Mouse (Mus musculus): ENCODE measurements around the gene Cit.

Cit gene

DNA sequence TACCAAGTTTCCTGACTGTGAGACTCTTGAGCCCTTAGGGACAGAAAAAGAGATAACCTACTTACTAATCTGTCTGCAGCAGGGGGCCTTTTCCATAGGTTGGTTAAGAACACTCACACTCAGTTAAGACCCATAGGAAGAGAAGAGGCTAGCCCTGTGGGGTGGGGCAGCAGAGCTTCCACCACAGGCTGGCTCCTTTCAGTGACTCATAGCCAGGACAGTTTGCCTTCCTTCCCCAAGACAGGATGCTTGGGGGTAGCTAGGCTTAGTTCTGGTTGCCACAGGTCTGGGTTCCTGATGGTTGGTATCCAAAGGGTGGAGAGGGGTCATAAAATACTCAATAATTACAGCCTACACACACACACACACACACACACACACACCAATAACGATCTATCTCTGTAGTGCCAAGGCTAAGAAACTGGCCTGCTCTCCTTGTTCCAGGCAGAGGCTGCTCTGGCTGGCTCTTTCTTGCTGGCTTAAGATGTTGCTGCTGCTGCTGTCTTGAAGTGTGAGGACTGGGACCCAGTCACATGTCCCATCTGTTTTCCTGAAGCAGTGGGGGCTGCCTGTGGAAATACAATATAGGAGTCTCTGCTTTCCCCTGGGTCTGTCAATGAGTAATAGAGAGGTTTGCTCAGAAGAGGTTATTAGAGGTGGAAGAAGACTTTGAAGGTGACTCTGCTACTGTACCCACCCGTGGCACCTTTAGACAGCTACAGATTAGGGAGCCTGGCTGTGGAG is 165.0 kb downstream of the Cit start:
- DNase-seq (ENCODE audit: low spot score in 2 of 2), result no peak

DNA sequence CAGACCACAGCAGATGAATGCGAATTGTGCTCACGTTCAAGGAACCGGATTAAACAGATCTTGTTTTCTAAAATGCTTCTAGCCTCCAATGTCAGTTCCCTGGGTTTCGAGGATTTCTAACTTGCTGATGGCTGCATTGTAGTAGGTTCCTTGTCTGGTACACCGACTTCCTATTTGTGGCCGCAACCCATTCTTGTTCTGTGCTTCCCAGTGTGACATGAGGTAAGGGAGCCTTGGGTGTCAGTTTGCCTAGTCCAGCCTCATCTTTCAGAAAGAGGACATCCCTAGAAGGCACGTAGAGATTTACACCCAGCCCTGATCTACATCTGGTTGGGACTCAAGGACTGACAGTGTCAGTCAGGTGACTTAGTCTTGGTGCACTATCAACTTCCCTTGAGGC is 166.6 kb downstream of the Cit start:
- no peak for DNase-seq (ENCODE audit: low spot score in 2 of 2)

DNA sequence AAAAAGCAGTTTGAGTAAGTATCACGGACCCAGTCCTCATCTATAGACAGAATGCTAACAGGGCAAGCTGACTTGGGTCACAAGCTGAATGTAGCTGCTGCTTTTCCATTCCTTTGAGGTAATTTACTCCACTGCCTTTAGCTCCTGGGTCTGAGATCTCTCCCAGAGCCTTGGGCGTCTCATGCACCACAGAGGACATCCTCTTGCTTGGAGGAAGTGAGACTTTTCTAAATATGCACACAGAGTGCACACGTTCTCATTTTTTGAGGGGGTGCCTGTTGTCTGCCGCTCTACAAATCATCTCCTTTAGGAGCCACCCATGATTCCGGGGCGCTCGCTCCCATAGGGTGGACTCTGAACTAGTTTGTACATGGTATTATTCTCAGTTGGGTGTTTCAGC is 167.4 kb downstream of the Cit start:
- DNase-seq (ENCODE audit: low spot score in 2 of 2), result no peak

DNA sequence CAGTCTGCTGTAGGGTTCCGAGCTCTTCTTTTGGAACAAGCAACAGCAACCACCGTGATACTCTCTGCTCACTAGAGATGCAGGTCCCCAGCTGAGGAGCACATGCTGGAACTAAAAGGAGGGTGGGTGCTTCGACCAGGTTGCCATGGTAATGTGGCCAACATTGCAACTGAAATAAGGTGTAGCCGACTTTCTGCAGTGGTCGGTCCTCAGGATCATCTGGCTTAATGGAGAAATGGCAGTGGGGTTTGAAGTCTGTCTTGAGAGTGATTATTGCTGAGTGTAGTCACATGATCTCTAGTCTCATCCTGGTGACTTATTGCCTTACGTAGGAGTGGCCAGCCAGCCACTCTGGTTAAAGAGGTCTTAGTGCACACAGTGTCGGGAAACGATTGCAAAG is 168.7 kb downstream of the Cit start:
- DNase-seq (ENCODE audit: low spot score in 2 of 2), result no peak

DNA sequence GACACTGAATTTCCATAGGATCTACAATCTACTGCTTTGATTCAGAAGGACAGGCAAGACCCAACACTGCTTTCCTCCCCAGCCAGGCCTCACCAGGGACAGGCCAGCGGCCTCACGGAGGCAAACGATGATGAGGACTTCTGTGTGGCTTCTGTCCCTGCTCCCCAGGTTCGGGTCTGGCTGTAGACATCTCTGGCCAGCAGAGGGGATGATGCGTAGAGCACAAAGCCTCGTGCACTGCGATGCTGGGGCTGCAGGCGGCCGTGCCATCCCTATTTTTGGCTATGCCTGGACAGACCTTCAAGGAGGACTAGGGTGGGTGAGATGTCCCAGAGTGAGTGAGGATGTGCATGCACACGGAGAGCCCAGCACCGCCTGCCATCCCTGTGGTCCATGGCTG is 169.2 kb downstream of the Cit start:
- no peak for DNase-seq (ENCODE audit: low spot score in 2 of 2)

DNA sequence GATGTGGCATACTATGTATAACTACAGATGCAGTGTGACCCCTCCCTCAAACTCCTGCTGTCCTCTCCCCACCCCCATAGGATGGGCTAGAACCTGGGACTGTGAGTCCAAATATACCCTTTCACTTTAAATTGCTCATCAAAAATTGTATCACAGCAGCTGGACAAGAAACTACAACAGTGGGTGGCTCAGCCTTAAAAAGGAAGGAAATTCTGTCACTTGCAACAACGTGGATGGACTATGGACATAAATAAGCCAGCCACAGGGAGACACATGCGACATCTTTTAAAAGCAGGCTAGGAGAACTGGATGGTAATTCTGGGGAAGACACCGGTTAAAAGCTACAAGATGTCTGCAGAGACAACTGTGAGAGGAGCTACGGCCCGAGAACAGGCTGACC is 171.5 kb downstream of the Cit start:
- no peak for DNase-seq (ENCODE audit: low spot score in 2 of 2)

DNA sequence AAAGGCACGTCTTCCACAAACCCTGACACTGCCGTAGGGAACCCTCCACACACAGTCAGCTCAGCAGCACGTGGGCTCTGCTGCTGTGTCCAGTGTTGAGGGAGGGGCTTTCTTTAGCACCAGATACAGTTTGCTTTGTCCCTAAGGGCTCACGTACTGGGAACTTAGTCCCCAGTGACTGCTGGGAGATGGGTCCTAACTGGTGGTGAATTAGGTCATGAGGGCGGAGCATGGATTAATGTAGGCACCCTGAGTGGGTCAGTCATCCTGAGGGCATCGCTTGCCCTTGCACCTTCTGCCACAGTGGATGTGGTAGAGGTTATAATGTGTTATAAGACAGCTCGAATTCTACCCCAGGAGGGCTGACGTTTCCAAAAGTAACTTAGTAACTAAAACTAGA is 172.3 kb downstream of the Cit start:
- DNase-seq (ENCODE audit: low spot score in 2 of 2), result no peak

DNA sequence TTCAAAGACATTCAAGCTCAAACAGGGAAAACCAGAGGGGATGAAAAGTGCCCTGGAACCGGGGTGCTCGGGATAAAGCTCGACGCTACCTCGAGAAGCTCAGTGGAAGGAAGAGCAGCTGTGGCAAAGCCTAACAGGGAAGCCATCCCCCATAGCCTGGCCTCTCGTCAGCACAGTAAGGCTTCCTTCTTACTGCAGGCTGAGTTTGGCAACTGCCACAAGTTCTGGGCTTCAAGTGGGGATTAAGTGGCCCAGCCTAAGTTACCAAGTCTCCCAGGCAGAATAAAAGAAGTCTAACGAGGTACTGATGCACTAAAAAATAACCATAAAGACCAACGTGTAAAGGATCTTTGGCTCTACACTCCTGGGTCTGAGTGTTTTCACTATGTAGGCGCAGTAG is 173.1 kb downstream of the Cit start:
- no peak for DNase-seq (ENCODE audit: low spot score in 2 of 2)

DNA sequence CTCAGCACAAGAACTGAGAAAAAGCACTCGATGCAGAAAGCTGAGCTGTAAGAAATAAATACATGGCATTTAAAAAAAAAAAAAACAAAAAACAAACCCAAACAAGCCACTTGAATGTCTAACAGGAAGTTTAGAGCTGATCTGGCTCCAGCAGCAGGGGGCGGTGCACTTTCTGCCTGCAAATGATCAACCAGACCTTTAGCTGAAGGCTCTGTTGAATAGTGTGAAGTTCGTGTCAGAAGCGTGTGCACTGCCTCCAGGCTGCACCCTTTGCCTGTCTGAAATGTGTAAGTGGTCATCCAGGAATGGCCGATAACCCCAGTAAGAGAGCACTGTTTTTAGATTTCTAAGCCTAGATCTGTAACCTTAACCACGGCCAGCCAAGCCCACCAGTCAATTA is 173.7 kb downstream of the Cit start:
- no peak for DNase-seq (ENCODE audit: low spot score in 2 of 2)

DNA sequence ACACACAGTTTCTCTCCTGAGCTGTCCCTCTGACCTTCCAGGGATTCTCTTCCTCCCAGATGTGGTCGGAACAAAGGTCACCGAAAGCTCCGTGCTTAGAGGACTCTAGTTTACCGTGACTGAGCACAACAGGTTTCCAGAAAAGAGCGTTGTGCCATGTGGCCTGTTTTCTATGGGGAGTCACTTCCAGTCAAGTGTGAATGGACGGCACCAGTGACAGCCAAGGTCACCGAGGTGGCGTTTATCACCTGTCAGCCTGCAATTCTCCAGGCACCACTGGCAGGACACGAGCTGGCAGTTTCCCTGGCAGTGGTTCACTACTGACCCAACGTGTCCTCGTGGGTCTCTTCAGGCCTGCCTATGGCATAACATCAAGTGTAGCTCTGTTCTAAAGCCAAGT is 174.3 kb downstream of the Cit start:
- DNase-seq (ENCODE audit: low spot score in 2 of 2), result no peak

DNA sequence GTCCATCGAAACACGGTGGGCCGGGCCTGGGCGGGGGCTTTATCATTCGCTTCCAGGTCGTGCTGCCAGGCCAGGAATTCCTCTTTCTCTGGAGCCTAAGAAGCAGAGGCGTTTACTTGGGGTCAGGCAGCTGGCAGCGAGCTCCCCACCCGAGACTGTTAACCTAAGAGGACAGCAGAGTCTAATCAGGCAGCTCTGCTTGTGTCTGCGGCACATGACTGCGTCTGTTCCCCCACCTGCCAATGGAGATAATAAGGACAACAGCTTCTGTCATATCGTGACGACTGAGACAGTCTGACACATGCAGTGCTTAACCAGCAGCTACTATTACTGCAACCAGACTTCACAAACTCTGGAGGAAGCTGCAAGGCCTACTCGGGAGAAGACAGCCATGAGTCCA is 176.5 kb downstream of the Cit start:
- DNase-seq (ENCODE audit: low spot score in 2 of 2), result no peak

DNA sequence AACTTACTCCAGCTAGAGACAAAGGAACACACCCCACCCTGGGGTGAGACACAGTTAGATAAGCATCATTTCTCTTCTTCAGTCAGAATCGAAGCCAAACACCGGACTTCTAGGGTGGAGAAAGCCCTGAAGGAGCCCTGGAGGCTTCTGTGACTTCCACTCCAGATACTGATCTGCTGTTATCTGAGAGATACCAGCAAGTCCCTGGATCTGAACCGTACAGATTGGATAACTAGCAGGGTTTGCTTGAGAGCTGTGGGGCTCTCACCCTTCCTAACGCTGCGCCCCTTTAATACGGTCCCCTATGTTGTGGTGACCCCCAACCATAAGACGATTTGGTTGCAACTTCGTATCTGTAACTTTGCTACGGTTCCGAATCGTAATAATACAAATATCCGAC is 177.1 kb downstream of the Cit start:
- DNase-seq (ENCODE audit: low spot score in 2 of 2), result no peak

DNA sequence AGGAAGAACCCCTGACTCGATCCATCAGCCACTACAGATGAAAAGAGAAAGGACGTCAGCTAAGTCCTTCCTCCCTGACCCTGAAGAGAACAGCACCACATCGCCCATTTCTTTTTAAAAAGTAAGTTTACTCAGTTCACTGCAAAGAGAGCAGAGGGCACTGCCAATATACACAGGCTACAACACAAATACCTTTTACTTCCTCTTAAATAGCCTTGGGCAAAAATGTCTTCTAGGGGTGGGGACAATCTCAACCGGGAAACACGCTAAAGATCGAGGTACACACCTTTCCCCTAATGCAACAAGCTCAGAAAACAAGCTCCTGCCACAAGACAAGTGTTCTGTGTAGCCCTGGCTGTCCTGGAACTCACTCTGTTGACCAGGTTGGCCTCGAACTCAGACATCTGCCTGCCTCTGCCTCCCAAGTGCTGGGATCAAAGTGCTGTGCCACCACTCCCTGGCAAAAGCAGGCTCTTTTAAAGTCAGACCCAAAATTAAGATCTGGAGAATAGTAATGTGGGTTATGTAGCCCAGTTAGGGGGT is 177.7 kb downstream of the Cit start:
- DNase-seq (ENCODE audit: low spot score in 2 of 2), result peak; percentile 30

DNA sequence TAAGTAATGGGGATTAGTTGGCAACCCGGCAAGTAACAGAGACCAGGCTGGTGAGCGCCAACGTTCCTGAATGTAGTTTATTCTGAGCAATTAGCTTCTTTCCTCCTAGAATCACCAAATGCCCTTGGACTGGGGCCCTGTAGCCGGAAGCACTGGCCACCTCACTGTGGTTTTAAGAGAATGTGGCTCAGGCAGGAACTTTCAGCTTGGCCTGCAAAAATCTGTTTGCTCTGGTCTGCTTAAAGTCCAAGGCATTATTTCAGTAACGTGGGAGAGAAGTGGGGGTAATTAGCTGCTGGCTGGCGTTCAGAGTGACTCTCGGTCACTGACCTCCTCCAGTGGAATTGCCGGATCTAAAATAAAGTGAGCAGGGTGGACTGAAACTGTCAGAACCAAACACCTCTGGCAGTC is 178.2 kb downstream of the Cit start:
- no peak for DNase-seq (ENCODE audit: low spot score in 2 of 2)

DNA sequence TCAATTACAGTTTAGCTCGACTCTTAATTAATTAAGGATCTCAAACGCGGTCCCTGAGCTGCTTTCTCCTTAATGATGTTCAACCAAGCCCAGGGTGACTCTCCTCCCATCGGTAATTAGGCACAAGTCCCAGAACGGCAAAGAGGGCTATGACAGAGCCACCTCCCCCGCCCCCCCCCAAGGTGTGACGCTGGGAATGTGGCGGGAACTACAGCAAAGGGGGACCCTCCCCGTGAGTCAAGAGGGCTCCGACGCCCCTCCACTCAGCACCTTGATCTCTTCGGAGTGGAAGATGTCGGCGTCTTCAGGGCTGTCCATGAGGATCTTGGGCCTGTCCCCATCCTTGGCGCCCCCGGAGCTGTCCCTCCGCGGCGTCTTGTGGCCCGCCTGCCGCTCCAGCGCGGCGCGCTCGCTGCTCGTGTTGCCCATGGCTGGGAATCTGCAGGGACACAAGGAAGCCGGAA is 178.8 kb downstream of the Cit start:
- peak in 1 of 2 experiments; percentile 26 for DNase-seq (ENCODE audit: low spot score in 2 of 2)

DNA sequence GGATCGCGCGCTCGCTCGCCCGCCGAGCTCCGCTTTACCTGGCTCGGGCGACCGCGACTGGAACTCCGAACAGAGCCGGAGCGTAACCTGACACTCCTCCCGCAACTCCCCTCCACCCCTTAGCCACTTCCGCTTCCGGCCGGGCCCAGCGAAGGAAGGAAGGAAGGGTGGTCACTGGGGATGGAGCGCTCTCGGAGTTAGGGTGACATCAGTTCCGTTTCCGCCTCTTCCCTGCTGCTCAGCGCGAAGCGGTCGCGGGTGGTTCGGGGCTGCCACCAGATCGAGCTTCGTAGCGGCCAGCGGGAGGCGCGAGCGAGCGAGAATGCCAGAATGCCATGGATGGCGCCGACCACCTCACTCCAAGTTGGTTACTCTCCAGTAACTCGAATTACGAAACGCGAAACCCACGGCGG is 179.3 kb downstream of the Cit start, which contains the start of gene Prkab1:
TSS of gene Prkab1 (minus strand) at position 182 of the 413 bp plus-strand sequence.
- peak; percentile 85 to 94 for DNase-seq (ENCODE audit: low spot score in 2 of 2)

DNA sequence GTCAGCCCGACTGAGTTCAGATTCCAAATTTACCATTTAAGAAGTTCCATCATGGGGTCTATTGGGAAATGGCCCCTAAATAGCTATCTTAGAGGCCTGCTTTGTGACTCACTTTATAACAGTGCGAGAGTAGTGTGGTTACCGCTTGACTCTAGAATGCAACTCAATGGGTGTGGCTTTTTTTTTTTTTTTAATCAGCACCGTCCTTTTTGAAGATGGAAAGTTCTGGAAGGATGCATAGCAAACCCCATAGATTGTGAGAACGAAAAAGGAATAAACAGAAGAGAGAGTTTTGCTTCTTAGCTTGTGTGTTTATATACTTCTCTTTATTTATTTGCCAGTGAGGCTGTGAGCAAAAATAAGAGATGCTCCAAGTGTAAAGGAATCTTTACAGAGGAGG is 181.0 kb downstream of the Cit start:
- DNase-seq (ENCODE audit: low spot score in 2 of 2), result no peak

DNA sequence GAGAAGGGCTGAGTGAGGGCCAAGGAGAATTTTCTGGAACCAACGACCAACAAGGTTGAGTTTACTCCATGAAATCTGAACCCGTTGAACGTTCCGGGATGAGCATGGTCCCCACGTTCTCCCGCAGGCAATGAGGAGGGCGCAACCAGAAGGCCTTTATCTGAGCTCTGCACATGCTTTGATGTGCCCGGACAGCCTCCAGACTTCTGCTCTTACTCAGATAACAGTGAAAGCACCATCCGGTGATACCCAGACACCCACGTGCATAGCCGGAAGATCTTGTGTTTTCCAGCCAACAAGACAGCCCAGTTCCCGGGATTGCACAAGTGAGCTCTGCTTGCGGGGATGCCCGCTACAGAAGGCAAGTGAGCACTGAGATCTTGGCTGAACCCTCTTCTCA is 181.5 kb downstream of the Cit start:
- DNase-seq (ENCODE audit: low spot score in 2 of 2), result no peak

DNA sequence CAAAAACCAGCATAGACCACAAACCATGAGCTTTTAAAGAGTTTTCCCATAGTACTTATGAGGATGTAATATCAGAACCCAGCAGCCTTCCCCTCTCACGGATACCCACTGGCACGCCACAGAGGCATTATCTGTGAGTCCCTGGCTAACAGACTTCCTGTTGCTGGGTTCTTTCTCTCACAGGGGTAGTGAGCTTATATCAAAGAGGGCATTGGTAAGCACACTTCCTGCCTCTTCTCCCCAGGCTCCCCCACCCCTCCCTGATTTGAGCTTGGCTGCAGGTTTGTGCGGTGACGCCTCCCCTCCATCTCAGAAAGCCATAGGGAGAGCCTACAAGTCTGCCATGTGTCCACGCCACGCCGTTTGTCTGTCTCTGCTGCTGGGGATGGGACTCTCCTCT is 184.0 kb downstream of the Cit start:
- no peak for DNase-seq (ENCODE audit: low spot score in 2 of 2)

DNA sequence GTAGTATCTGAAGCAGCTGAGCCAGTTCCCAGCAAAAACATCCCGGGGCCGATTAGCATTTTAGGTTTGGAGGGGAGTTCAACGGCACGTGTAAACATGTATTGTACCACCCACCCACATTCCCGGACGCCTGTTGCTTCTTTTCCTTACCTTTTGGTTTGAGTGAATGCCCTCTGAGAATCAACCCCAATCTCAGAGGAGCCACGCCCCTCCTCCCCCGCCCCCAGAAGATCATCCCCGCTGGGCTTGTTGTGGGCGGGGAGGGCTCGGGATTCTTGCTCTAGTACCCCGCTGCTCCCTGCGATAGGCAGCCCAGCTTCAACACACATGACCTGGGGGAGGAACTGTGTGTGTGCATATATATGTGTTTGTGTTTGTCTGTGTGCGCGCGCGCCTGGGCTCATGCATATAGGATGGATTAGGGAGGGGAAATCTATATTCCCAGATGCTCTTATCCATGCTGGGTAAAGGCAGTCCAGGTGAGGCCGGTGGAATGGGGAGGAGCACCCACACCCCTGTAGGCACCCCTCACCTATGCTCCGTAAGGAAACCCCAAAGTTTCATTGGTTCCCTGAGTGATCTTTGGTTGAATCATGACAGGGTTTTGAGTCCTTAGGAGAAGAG is 185.6 kb downstream of the Cit start:
- DNase-seq (ENCODE audit: low spot score in 2 of 2), result no peak

DNA sequence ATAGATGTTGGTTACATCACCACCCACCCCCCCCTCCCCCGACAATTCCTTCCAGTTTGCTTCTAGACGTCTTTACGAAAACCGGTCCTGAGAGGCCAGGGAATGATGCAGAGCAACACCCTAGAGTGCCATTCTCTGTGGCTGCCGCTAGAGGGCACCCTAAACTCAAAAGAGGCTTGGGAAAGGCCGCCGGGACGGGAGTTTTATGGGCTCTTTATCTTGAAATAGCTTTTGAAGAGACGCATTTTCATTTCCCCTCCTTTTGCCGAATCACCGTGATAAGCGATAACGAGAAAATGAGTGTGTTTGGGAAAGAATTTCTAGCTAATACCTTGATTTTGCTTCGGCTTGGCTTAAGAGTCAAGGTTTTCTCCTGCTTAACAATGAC is 186.1 kb downstream of the Cit start:
- peak in 1 of 2 experiments; percentile 39 for DNase-seq (ENCODE audit: low spot score in 2 of 2)

DNA sequence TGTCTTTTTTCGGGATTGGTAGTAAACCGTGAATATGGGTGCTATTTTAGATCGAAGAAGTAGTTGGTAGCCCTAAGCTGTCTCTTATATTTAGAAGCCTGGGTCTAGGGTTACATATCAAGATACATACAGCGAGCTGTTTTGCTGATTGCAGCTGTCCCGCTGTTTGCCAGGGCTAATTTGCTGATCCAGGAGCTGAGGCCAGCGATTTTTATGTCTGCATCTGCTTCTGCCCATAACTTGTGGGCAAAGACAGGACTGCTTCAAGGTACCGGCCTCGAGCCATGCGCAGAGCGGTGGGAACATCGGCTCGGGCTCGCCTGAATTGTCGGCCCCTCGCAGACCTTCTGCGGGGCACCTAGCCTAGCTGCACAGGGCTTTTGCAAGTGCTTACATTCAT is 191.4 kb downstream of the Cit start:
- no peak for DNase-seq (ENCODE audit: low spot score in 2 of 2)

DNA sequence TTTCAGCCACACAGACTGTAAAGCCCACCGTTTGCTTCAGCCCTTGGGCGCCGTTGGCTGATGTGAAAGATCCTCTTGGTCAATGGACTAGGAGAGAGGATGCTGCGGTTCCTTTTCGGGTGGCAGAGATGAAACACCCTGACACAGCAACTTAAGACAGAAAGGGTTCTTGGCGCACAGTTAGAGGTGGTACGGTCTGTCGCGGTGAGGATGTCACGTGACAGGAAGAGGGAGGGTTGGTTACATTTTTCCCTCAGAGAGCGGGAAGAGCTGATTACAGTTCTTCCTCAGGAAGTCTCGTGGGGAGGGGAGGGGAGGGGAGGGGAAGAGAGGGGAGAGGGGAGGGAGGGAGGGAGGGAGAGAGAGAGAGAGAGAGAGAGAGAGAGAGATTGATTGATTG is 192.7 kb downstream of the Cit start:
- DNase-seq (ENCODE audit: low spot score in 2 of 2), result no peak

All from urinary bladder, adult 18-20 months (tissue).